Mouse (Mus musculus) brain, adult 2 months (tissue): ENCODE results near the gene Olfr513.
A peak's percentile ranks its signal among the peaks of the same experiment; 100 is the strongest.

Experiments
- DNase-seq: peaks from one replicate; pipeline ENCODE4 v3.0.0; 2011; ENCODE audit warnings: low read depth, low spot score

The Olfr513 gene

GRCm38 (mm10) chr7:108750673-108751072 is at the start of gene Olfr513:
Gene Olfr513 (plus strand): TSS chr7:108750973.
- peak; percentile 0 for DNase-seq

GRCm38 (mm10) chr7:108713020-108713419 is 37.8 kb upstream of the Olfr513 start, which contains the start of gene Olfr512:
Gene Olfr512 (plus strand): TSS chr7:108713320.
- no peak for DNase-seq

- DNase-seq, result peak; percentile 10
Observed at GRCm38 (mm10) chr7:108760411-108760810, 9.6 kb downstream of the Olfr513 start.

GRCm38 (mm10) chr7:108797205-108797933 is 46.6 kb downstream of the Olfr513 start:
- DNase-seq, result no peak
